Mouse (Mus musculus): ENCODE measurements around the gene Zfp978.
"Not testable (repeated sequence)": the region's sequence is repeated elsewhere in the genome, so short reads cannot be mapped to it uniquely, and the experiment has no call there.

GRCm38 (mm10) chr4:147419756-147420590, 58.9 kb downstream of the Zfp978 start:
- not testable (repeated sequence) for TF ChIP-seq CTCF, EP300 (IDR thresholded peaks at IDR 0.05; ENCODE audit: low read depth)
